Mouse (Mus musculus): ENCODE measurements around the gene Azi2. TPM values are rescaled to one million over a fixed set of nuclear protein-coding genes. Genes with fewer than 3 reads are reported as not detected.

Azi2 gene
- polyA plus RNA-seq (2015; fragmentation: Nextera tagmentation; extraction: Ambion mirVana), result 68.3 and 72.9 TPM in 2 replicates

GRCm38 (mm10) chr9:118040218-118041021 lies at the start of gene Azi2:
Gene Azi2, plus strand, starts transcription at chr9:118040499.
- Histone ChIP-seq H3K4me3 (ENCODE audit: low read length) (peak within 1 kb of the TSS; percentile 89), H3K9ac (replicated peaks; ENCODE audit: low read length) (peak within 1 kb of the TSS; percentile 93), H3K9me3 (ENCODE audit: low read length) (no peaks in the 10 kb centered on the region), H3K4me1 (ENCODE audit: insufficient read depth, low read length) (peaks cover 17% of the 10 kb centered on the region), H3K36me3 (ENCODE audit: insufficient read depth, low read length) (0 out of 2 replicates have a peak, but pooled peaks cover 5% of the 10 kb centered on the region), H3K27me3 (ENCODE audit: insufficient read depth, low read length) (no peaks in the 10 kb centered on the region), H3K4me2 (replicated peaks; ENCODE audit: low read depth, low read length) (peak within 1 kb of the TSS; percentile 77), H3K27ac (ENCODE audit: low read length) (peak within 1 kb of the TSS; percentile 98)
- ATAC-seq (ENCODE audit: low FRiP score, low TSS enrichment), result peak; percentile 99
- under 1% methylated on average over 85 of the region's 87 CpGs for WGBS

- H3K4me2 ChIP-seq (replicated peaks; ENCODE audit: low read depth, low read length), result no peak overlapping the region
- no peak overlapping the region for H3K27ac ChIP-seq (ENCODE audit: low read length)
- no peak overlapping the region for H3K4me3 ChIP-seq (ENCODE audit: low read length)
- 93% methylated on average over 5 of the region's 5 CpGs for WGBS
- no peaks in the 10 kb centered on the region for H3K36me3 ChIP-seq (ENCODE audit: insufficient read depth, low read length)
- no peak for ATAC-seq (ENCODE audit: low FRiP score, low TSS enrichment)
- no peaks in the 10 kb centered on the region for H3K9me3 ChIP-seq (ENCODE audit: low read length)
- no peaks in the 10 kb centered on the region for H3K27me3 ChIP-seq (ENCODE audit: insufficient read depth, low read length)
- H3K9ac ChIP-seq (replicated peaks; ENCODE audit: low read length), result no peak overlapping the region
- no peaks in the 10 kb centered on the region for H3K4me1 ChIP-seq (ENCODE audit: insufficient read depth, low read length)
These were observed 43.7 kb upstream of the Azi2 start for GRCm38 (mm10) chr9:117996631-117997030.

- WGBS, result 83% methylated on average over 3 of the region's 3 CpGs
- H3K4me2 ChIP-seq (replicated peaks; ENCODE audit: low read depth, low read length), result no peak overlapping the region
- no peak overlapping the region for H3K27ac ChIP-seq (ENCODE audit: low read length)
- H3K9me3 ChIP-seq (ENCODE audit: low read length), result no peaks in the 10 kb centered on the region
- no peak for ATAC-seq (ENCODE audit: low FRiP score, low TSS enrichment)
- H3K9ac ChIP-seq (replicated peaks; ENCODE audit: low read length), result no peak overlapping the region
- no peaks in the 10 kb centered on the region for H3K36me3 ChIP-seq (ENCODE audit: insufficient read depth, low read length)
- H3K4me3 ChIP-seq (ENCODE audit: low read length), result no peak overlapping the region
- H3K4me1 ChIP-seq (ENCODE audit: insufficient read depth, low read length), result no peaks in the 10 kb centered on the region
- H3K27me3 ChIP-seq (ENCODE audit: insufficient read depth, low read length), result no peaks in the 10 kb centered on the region
These were observed 38.8 kb upstream of the Azi2 start for GRCm38 (mm10) chr9:118001488-118001887.

- Histone ChIP-seq H3K9ac (replicated peaks; ENCODE audit: low read length) (no peak overlapping the region), H3K4me3 (ENCODE audit: low read length) (no peak overlapping the region), H3K4me1 (ENCODE audit: insufficient read depth, low read length) (no peaks in the 10 kb centered on the region), H3K36me3 (ENCODE audit: insufficient read depth, low read length) (no peaks in the 10 kb centered on the region), H3K9me3 (ENCODE audit: low read length) (no peaks in the 10 kb centered on the region), H3K27ac (ENCODE audit: low read length) (no peak overlapping the region), H3K27me3 (ENCODE audit: insufficient read depth, low read length) (no peaks in the 10 kb centered on the region), H3K4me2 (replicated peaks; ENCODE audit: low read depth, low read length) (no peak overlapping the region)
- 83% methylated on average over 4 of the region's 4 CpGs for WGBS
- no peak for ATAC-seq (ENCODE audit: low FRiP score, low TSS enrichment)
These were observed 36.9 kb upstream of the Azi2 start for GRCm38 (mm10) chr9:118003218-118003886.

GRCm38 (mm10) chr9:118003937-118004336 lies 36.4 kb upstream of the Azi2 start:
- Histone ChIP-seq H3K9me3 (ENCODE audit: low read length) (no peaks in the 10 kb centered on the region), H3K27me3 (ENCODE audit: insufficient read depth, low read length) (no peaks in the 10 kb centered on the region), H3K9ac (replicated peaks; ENCODE audit: low read length) (no peak overlapping the region), H3K4me2 (replicated peaks; ENCODE audit: low read depth, low read length) (no peak overlapping the region), H3K4me1 (ENCODE audit: insufficient read depth, low read length) (no peaks in the 10 kb centered on the region), H3K27ac (ENCODE audit: low read length) (no peak overlapping the region), H3K36me3 (ENCODE audit: insufficient read depth, low read length) (no peaks in the 10 kb centered on the region), H3K4me3 (ENCODE audit: low read length) (no peak overlapping the region)
- 91% methylated on average over 4 of the region's 4 CpGs for WGBS
- ATAC-seq (ENCODE audit: low FRiP score, low TSS enrichment), result no peak

GRCm38 (mm10) chr9:118012928-118013327 lies 27.4 kb upstream of the Azi2 start:
- no peak overlapping the region for H3K4me3 ChIP-seq (ENCODE audit: low read length)
- no peak for ATAC-seq (ENCODE audit: low FRiP score, low TSS enrichment)
- WGBS, result 94% methylated on average over 3 of the region's 3 CpGs

GRCm38 (mm10) chr9:118024966-118025365 lies 15.3 kb upstream of the Azi2 start:
- ATAC-seq (ENCODE audit: low FRiP score, low TSS enrichment), result no peak
- no peaks in the 10 kb centered on the region for H3K4me1 ChIP-seq (ENCODE audit: insufficient read depth, low read length)
- no peak overlapping the region for H3K27ac ChIP-seq (ENCODE audit: low read length)
- H3K36me3 ChIP-seq (ENCODE audit: insufficient read depth, low read length), result no peaks in the 10 kb centered on the region
- H3K27me3 ChIP-seq (ENCODE audit: insufficient read depth, low read length), result no peaks in the 10 kb centered on the region
- H3K9me3 ChIP-seq (ENCODE audit: low read length), result no peaks in the 10 kb centered on the region
- no peak overlapping the region for H3K9ac ChIP-seq (replicated peaks; ENCODE audit: low read length)
- no peak overlapping the region for H3K4me3 ChIP-seq (ENCODE audit: low read length)
- H3K4me2 ChIP-seq (replicated peaks; ENCODE audit: low read depth, low read length), result no peak overlapping the region
- WGBS, result 78% methylated on average over 2 of the region's 2 CpGs

More at GRCm38 (mm10) chr9:118012928-118013327, 27.4 kb upstream of the Azi2 start:
- Histone ChIP-seq H3K27ac (ENCODE audit: low read length) (no peak overlapping the region), H3K4me1 (ENCODE audit: insufficient read depth, low read length) (no peaks in the 10 kb centered on the region), H3K9ac (replicated peaks; ENCODE audit: low read length) (no peak overlapping the region), H3K4me2 (replicated peaks; ENCODE audit: low read depth, low read length) (no peak overlapping the region), H3K36me3 (ENCODE audit: insufficient read depth, low read length) (no peaks in the 10 kb centered on the region), H3K9me3 (ENCODE audit: low read length) (no peaks in the 10 kb centered on the region), H3K27me3 (ENCODE audit: insufficient read depth, low read length) (no peaks in the 10 kb centered on the region)

- no peak overlapping the region for H3K4me2 ChIP-seq (replicated peaks; ENCODE audit: low read depth, low read length)
- no peak overlapping the region for H3K27ac ChIP-seq (ENCODE audit: low read length)
- no peak overlapping the region for H3K9ac ChIP-seq (replicated peaks; ENCODE audit: low read length)
- ATAC-seq (ENCODE audit: low FRiP score, low TSS enrichment), result no peak
- no peaks in the 10 kb centered on the region for H3K4me1 ChIP-seq (ENCODE audit: insufficient read depth, low read length)
- no peaks in the 10 kb centered on the region for H3K9me3 ChIP-seq (ENCODE audit: low read length)
- no peaks in the 10 kb centered on the region for H3K36me3 ChIP-seq (ENCODE audit: insufficient read depth, low read length)
- H3K27me3 ChIP-seq (ENCODE audit: insufficient read depth, low read length), result no peaks in the 10 kb centered on the region
- WGBS, result 40% methylated on average over 4 of the region's 4 CpGs
- no peak overlapping the region for H3K4me3 ChIP-seq (ENCODE audit: low read length)
These were observed 10.8 kb upstream of the Azi2 start for GRCm38 (mm10) chr9:118029490-118029889.

GRCm38 (mm10) chr9:118030252-118030651 lies 10.0 kb upstream of the Azi2 start:
- no peak overlapping the region for H3K4me2 ChIP-seq (replicated peaks; ENCODE audit: low read depth, low read length)
- H3K27ac ChIP-seq (ENCODE audit: low read length), result no peak overlapping the region
- H3K36me3 ChIP-seq (ENCODE audit: insufficient read depth, low read length), result no peaks in the 10 kb centered on the region
- H3K9ac ChIP-seq (replicated peaks; ENCODE audit: low read length), result no peak overlapping the region
- no peaks in the 10 kb centered on the region for H3K9me3 ChIP-seq (ENCODE audit: low read length)
- no peaks in the 10 kb centered on the region for H3K4me1 ChIP-seq (ENCODE audit: insufficient read depth, low read length)
- WGBS, result 86% methylated on average over 1 of the region's 1 CpGs
- no peak for ATAC-seq (ENCODE audit: low FRiP score, low TSS enrichment)
- H3K27me3 ChIP-seq (ENCODE audit: insufficient read depth, low read length), result no peaks in the 10 kb centered on the region
- H3K4me3 ChIP-seq (ENCODE audit: low read length), result no peak overlapping the region

- no peak for ATAC-seq (ENCODE audit: low FRiP score, low TSS enrichment)
- no peak overlapping the region for H3K9ac ChIP-seq (replicated peaks; ENCODE audit: low read length)
- no peaks in the 10 kb centered on the region for H3K4me1 ChIP-seq (ENCODE audit: insufficient read depth, low read length)
- H3K27ac ChIP-seq (ENCODE audit: low read length), result no peak overlapping the region
- H3K27me3 ChIP-seq (ENCODE audit: insufficient read depth, low read length), result no peaks in the 10 kb centered on the region
- H3K4me3 ChIP-seq (ENCODE audit: low read length), result no peak overlapping the region
- 18% methylated on average over 2 of the region's 2 CpGs for WGBS
- no peaks in the 10 kb centered on the region for H3K36me3 ChIP-seq (ENCODE audit: insufficient read depth, low read length)
- H3K4me2 ChIP-seq (replicated peaks; ENCODE audit: low read depth, low read length), result no peak overlapping the region
- H3K9me3 ChIP-seq (ENCODE audit: low read length), result no peaks in the 10 kb centered on the region
These were observed 8.6 kb upstream of the Azi2 start for GRCm38 (mm10) chr9:118031694-118032093.

All from kidney, embryonic 16.5 days (tissue).